Mouse (Mus musculus) lung, postnatal 10 days (tissue): Measurements from ENCODE around the gene Slfn2.
"Not testable (repeated sequence)": the region's sequence is repeated elsewhere in the genome, so short reads cannot be mapped to it uniquely, and the experiment has no call there.

ENCODE experiments used
- DNase-seq: peaks from one replicate; pipeline ENCODE4 v3.0.0; 2021

The Slfn2 gene

DNA sequence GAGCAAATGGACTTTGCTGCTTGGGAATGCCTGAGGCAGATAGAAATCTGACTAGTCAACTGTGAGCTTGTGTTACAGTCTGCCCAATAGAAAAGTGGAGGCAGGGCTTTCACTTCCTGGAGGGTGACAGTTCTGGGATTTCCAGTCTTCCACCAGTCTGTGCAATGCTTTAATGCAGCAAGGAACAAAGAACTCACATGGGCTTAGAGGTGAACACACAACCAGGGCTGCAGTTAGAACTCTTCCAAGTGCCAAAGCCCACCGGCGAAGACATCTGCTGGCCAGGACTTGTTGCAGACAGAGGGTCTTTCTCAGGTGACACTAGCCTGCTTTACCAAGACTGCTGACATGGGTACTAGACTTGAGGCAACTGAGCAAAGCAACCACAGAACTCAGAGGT lies at the start of gene Slfn2:
Gene Slfn2 (plus strand): TSS at position 167 of the 400 bp plus-strand sequence.
- DNase-seq = no peak

DNA sequence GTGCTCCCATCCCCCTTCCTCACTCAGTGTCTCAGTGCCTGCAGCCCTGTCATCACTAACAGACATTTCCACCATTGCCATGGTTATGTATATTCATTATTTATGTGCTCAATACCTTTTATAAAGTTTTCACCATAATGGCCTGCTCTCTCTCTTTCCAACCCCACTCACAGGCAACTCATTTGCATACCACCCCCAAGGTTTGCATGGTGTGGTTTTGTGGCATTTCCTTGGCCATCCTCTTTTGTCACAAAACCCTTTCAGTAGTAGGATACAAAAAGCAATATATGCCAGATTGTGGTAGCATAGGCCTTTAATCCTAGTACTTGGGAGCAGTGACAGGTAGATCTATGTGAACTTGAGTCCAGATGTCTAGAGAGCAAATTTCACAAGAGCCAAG lies 48.8 kb upstream of the Slfn2 start:
- DNase-seq = no peak

DNA sequence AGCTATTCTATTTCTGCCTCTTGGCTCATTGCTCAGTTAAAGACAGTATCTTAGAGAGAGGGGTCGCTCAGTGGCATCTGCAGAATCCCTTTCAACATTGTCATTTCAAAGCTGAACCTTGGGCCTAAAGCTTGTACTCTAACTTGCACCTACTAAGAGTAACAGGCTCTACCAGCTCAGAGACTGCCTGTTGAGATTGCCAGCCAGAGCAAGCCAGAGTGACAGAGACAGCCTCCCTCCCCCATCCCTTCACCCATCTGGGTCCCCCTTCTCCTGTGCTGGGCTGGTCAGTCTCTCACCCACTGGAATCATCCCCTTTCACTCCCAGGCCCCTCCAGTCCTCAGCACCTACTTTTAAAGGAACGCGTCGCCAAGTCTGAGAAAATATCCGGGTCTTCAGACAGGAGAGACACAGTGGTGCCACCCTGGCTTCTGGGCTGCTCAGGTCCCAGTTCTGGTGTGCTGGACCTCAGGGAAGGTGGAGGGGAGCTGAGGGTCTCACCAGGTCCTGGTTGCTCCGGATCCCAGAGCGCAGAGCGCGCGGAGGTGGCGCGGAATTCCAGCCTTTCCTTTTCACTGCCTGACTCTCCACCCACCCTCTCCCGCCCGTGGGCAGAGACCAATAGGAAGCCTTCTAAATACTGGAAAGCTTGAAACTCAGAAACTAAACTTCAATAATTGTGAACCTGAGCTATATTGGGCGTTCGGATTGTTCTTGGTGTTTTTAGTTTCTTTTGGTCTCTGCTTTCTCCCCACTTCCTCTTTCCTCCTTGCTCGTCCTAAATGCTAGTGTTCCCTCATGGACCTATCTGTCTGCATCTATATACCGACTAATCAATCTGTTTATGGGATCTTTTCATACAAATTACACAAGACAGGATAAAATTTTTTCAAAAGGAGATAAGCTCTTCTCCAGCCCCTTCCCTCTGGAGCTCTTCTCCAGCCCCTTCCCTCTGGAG lies 45.1 kb upstream of the Slfn2 start:
- DNase-seq = not testable (repeated sequence)

DNA sequence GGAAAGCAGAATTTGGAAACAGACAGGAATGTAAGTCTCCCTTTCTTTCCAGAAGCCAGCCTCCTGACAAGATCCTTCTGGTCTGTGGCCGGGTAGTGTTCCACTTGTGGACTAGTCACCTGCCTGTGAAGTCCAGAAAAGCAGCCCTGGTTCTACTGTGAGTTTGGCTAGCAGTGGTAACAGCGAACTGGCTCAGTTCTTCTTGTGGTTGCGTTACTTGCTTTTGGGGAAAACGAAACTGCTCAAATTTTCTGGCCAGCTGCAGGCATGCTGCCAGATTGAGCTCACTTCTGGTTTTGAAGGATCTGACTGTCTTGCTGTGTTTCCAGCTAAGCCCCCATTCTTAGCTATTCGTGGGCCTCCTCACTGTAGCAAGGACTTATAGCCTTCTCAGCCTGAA lies 44.3 kb upstream of the Slfn2 start, which contains the start of gene Slfn8:
Gene Slfn8 (minus strand): TSS at position 190 of the 400 bp plus-strand sequence.
- DNase-seq = peak; percentile 17

DNA sequence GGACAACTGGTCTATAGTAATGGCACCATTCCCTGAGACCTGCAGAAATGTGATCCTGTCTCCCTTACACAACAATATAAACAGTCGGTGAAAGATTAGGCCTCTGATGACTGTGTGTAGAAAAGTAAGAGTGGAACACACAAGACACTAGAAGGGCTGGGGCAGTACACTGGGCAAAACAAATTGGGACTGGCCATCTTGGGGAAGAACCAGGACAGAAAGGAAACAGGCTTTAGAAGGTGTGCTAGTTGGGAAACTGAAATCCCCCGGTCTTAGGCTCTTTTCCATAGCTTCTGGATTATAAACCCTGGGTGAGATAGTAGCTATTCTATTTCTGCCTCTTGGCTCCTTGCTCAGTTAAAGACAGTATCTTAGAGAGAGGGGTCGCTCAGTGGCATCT lies 26.2 kb upstream of the Slfn2 start:
- DNase-seq = not testable (repeated sequence)

DNA sequence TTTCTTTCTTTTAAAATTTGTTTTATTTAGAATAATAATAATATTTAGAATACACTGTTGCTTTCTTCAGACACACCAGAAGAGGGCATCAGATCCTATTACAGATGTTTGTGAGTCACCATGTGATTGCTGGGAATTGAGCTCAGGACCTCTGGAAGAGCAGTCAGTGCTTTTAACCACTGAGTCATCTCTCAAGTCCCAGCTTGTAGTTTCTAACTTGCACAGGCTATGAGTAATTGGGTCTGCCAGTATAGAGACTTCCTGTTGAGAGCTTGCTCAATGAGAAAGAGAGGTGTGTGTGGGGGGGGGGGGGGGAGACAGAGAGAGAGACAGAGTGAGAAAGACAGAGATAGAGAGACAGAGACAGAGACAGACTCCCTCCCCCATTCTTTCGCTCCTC lies 25.8 kb upstream of the Slfn2 start:
- no peak for DNase-seq

DNA sequence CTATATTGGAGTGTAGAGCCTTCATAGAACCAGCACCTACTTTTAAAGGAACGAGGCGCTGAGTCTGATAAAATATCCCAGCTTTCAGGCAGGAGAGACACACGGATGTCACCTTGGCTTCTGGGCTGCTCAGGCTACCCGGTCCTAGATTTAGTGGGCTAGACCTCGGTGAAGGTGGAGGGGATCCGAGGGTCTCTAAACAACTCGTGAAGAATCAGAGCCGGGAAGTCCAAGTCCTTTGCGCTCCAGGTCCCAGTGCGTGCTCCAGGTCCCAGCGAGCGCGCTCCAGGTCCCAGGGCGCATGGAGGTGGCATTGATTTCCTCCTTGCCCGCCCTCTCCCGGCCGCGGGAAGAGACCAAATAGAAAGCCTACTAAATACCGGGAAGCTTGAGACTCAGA lies 25.1 kb upstream of the Slfn2 start:
- DNase-seq = no peak

DNA sequence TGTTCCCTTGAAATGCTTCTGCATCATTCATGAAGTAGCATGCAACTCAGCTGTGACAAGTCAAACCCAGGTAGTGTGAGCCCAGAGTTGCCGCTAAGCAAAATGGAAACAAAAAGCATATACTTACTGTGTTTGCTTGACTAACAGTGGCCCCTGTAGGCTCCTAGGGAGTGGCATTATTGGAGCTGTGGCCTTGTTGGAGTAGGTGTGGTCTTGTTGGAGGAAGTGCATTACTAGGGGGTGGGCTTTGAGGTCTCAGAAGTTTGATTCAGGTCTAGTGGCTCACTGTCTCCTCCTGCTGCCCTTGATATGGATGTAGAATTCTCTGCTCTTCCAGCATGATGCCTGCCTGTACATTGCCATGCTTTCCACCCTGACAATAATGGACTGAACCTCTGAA lies 24.6 kb upstream of the Slfn2 start:
- DNase-seq = peak; percentile 18

DNA sequence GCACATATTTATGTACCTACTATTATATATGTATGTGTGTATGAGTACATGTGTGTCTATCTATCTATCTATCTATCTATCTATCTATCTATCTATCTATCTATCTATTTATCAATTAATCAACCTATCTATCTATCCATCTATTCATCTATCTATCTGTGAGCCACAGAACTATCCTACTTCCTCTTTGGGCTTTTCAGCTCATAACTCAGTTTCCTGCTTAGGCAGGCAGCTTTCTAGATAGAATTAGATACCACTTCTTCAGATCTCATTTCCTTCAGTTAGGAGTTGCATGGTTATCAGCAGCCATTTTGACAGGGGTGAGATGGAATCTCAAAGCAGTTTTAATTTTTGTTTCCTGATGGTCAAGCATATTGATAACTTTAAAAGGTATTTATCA lies 23.9 kb upstream of the Slfn2 start:
- DNase-seq = no peak

DNA sequence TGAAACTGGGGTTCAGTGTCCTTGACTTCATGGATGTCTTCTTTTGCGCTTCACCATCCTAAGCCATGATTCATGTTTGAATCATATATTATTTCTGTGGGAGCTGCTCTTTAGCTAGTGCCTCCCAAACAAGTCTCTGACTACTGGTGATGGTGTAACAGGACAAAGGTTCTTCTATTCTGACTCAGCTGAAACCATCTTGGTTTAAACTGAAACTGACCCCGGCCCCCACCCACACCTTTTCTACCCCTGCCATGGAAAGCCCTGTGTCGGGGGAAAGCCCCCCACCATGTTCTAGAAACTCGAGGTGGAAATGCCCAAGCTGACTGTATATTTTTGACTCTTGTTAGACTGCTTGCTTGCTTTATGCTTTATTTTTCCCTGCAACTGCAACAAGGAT lies 21.0 kb upstream of the Slfn2 start:
- no peak for DNase-seq

DNA sequence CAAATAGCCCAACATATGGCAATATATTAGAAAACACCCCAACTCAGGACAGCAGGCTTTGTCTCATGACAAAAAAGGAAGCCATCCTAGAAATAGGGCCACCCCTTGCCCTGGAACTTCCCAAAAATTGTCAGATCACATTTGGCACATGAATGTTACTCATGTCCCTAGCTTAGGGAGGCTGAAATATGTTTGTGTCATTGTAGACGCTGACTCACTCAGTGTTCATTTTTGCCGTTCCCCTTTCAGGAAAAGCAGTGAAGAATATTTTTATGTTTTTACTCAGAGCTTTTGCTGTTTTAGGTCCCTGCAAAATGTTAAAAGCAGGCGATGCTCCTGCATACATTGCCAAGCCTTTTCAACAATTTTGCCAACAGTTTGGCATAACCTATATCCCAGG lies 19.3 kb upstream of the Slfn2 start:
- DNase-seq = no peak

DNA sequence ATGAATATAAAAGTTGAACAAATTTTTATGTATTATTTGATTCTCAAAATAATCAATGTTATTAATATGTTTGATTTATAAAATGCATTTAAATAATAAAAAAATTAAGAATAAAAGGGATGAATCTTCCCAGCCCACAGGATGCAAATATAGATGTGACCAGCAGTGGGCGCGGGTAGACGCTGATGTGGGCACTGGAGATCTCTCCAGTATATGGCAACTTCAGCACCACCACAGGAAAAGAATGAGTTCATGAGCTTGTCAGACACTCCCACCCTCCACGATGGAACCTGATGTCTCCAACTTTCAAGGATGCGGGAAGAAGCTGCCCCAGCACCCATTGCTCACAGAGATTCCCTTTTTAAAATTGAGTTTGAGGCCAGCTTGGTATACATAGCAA lies 7.0 kb upstream of the Slfn2 start:
- peak; percentile 67 for DNase-seq

DNA sequence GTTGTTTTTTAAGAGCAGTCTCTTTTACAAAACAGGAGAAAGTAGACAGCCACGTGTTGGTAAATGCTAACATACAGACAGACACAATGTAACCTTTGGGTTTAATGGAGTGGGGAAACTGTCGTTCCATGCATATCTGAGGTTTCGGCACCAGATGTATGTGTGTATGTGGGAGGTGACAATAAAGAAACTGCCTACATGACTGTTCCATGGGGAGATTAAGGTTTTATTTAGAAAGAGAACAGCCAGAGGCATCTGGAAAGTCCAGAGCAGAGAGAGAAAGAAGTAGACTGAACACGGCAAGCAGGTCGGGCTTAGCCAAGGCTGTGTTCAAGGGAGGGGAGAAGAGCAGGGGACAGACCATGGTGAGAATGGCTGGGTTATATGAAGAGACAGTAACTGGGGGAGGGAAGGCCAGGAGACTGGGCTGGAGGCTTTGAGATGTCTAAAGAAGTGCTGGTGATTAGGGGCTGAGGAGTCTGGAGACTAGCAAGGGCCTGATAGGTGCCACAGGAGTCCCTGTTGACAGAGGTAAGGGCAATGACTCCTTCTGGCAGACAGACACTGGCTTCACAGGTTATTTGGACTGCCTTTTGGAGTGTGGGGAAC lies 4.4 kb upstream of the Slfn2 start:
- no peak for DNase-seq

DNA sequence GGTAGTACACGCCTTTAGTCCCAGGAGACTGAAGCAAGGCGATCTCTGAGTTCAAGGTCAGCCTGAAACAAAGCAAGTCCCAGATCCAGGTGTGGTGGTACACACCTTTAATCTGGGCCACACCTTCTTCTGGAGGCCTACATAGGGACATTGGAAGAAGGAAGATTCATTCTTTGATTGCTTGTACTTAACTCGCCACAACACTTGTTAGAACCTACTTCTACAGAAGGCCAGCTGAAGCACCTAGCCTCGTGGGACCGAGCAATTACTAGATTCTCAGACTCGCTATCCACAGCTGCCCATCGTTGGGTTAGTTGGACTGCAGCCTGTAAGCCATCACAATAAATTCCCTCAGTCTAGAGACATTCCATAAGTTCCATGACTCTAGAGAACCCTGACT lies 3.1 kb upstream of the Slfn2 start:
- DNase-seq = no peak

DNA sequence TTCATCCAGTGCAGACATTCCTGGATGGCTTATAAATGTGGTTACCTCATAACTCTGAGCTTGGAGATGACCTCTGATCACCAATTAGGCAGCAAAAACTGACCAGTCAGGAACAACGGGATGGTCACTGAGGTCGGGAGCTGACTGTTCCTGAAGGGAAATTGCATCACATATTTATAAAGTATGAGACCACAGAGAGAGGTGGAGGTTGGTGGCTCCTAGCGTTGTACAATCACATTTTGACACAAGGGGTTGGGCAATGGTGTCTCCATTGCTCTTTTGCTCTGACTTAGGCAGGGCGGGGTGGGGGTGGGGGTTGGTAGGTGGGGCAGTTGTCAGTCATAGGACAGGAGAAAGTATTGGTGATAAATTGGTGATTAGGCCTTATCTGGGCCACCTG lies 1.8 kb upstream of the Slfn2 start:
- DNase-seq = no peak

DNA sequence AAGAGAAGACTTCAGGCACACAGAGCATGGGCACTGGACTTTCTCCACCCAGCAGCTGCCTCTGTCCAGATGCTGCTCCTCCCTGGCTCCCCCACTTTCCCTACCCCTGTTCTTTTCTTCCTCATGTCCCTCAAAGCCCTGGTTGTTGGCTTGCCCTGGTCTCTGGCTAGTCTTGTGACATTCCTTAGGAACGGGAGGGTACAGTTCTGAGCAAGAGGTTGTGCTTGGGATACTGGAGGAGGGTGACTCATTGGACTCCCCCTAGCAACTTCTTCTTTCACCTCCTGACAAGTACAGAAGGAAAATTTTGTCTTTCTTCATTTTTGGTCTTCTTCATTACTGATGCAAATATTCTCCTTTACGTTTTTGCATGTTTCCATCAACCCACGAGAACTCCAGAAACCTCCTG lies 967 bp upstream of the Slfn2 start:
- DNase-seq = no peak

DNA sequence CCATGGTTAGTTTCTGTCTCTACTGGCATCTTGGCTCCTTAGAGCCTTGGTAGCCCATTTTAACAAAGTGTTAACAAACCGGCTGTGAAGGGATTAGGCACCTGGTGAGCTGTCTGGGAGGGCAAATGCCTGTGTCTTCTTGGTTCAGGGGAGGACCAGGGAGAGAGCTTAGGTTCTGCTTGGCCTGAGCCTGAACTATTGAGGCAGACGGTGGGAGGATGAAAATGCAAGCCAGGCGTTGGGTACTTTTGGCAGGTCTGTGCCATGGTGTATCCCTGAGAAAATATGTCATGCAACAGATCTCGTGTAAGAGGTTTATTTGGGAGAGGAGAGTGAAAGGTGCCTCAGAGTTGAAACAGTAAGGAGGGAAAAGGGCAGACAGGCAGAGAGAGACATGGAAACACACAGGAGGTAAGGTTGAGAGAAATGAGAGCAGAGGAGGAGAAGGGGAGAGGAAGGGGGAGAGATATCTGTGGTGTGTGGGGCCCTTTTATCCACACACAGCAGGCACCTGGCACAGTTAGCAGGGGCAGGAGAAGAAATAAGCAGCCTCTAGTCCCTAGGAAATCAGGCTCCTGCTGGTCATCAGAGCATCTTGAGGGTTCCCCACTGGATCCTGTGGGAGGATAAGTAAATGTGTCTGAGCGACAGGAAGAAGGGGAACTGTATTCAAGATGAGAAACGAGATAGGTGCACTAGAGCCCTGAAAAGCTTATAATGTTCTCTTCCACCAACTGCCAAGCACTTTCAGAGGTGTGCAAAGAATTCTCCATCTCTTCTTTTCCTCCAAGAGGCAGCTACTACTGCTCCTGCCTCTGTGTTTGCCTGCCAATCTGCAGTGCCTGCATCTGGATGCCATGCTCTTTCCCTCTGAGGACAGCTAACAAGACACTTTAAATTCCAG lies 781 bp downstream of the Slfn2 start:
- no peak for DNase-seq

DNA sequence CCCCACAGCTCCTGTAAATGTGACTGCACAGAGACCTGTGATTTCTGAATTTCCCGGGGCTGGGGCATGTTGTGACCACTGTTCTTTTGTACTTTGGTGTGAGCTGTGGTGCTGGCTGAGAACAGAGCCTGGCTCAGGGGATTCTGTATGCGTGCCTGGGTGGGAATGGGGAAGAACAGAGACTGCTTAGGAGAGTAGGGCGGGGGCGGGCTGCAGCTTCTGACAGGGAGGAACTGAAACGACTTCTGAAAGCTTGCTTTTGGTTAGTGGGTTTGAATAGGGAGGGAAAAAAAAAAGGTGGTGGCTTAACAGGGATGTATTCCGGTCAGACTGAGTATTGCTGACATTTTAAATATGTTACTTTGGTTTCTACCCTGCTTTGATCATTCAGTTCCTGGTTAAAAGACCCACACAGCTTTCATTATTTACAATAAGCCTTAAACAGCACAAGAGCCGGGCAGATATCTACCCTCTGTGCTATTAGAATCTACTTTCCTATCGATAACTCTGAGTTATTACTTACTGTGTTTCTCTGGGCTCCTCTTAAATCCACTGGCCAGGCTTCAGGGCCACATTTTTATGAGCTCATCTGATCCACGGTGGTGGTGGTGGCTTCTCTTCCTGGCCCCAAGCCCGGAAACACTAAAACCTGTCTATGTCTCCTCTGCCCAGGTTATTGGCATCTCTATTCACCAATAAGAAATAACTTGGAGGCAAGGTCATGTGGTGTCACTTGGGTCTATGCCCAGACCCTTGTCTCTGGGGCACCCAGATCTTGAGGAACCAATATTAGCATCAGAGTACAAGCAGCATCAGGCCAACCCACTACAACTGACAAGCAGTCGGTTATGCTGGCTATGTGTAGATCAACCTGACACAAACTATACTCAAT lies 2.0 kb downstream of the Slfn2 start:
- no peak for DNase-seq

DNA sequence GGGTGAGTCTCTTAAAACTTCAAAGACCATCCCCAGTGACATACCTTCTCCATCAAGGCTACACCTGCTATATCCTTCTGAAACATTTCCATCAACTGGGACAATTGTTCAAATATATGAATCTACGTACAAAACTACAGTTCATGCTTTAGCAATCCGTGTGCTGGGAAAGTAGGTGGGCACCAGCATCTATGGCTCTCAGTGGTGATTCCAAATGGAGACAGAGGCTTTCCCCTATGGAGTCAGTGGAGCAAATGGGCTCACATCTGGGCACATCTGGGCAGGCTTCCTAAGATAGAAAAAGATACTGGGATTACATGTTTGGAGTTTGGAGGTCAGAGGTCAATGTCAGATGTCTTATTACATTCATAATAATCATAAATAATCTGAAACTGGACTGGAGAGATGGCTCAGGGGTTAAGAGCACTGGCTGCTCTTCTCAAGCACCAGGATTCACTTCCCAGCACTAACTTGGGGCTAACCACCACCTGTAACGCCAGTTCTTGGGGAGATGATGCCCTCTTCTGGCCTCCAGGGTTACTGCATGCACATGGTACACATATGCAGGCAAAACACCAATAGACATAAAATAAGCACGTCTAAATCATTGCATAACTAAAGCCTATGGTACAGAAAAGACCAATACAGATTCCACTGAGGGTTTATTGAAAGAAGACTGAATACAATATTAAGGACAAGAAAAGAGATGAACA lies 3.2 kb downstream of the Slfn2 start:
- DNase-seq = no peak

DNA sequence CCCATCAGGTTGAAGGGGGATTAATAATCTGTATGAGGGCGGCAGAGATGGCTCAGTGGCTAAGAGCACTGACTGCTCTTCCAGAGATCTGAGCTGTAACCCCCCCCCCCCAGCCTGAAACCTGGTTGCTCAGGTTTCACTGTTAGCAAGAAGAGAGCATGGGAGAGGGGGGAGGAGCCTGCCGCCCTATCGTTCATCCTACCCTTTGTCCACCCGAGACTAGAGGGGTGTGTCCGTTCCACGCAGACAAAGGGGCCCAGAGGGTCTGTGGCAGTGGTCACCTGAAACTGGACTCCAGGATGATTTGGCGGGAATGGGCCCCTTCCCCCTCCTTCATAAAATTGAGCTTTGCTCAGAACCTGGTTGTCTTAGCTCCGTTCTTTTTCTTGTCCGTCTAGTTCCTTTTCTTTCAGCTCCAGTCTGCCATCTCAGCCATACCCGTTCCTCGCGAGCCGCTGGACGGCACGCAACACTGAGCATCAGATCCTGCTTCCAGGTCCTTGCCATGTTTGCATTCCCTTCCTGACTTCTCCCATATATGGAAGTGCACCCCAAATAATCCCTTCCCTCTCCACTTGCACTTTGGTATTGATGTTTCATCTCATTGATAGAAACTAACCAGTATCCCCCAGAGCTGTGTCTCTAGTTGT lies 5.5 kb downstream of the Slfn2 start:
- no peak for DNase-seq
